Mouse (Mus musculus) brain, embryonic 14.5 days (tissue): ENCODE measurements around the gene Ahsa1.

Source experiments
- CTCF ChIP-seq: fragments of 200-500 bp; IDR thresholded peaks from 2 replicates; pipeline ENCODE4 v1.5.1; 2012; ENCODE audit warnings: inconsistent platforms, mild to moderate bottlenecking, moderate library complexity, borderline replicate concordance; ENCODE audit not compliant: insufficient read depth, insufficient read length; ENCODE audit errors: extremely low read depth
- POLR2A ChIP-seq: fragments of 200-500 bp; IDR thresholded peaks from 2 replicates; pipeline ENCODE4 v1.6.1; 2012; ENCODE audit warnings: mild to moderate bottlenecking, inconsistent platforms, borderline replicate concordance; ENCODE audit not compliant: poor library complexity, insufficient read depth, insufficient read length, severe bottlenecking; ENCODE audit errors: extremely low read depth

GRCm38 (mm10) chr12:87281766-87282165, 15.5 kb downstream of the Ahsa1 start:
- no peak for TF ChIP-seq POLR2A
- TF ChIP-seq CTCF = no peak
